Mouse (Mus musculus) heart, embryonic 13.5 days (tissue): Measurements from ENCODE around the gene Saysd1. TPM values are rescaled to one million over a fixed set of nuclear protein-coding genes. Genes with fewer than 3 reads are reported as not detected.

Source experiments
- ATAC-seq: fragments of 200-750 bp; cut with Nextera tagmentation; 2 replicates; pipeline ENCODE4 v1.8.0; 2017; ENCODE audit warnings: moderate TSS enrichment; ENCODE audit not compliant: insufficient number of reproducible peaks, low FRiP score, low TSS enrichment; ENCODE audit errors: extremely low read depth
- H3K27ac ChIP-seq: fragments of 300-500 bp; sonication (generic); replicated peaks from 2 replicates; pipeline ENCODE4 v1.5.1; 2015; ENCODE audit warnings: moderate library complexity, mild to moderate bottlenecking, inconsistent platforms
- H3K27me3 ChIP-seq: fragments of 300-500 bp; sonication (generic); replicated peaks from 2 replicates; pipeline ENCODE4 v1.6.1; 2015; ENCODE audit warnings: mild to moderate bottlenecking, inconsistent platforms
- H3K36me3 ChIP-seq: fragments of 300-500 bp; sonication (generic); 2 replicates; pipeline ENCODE4 v1.6.1; 2015; ENCODE audit warnings: mild to moderate bottlenecking, inconsistent platforms
- H3K4me1 ChIP-seq: fragments of 300-500 bp; sonication (generic); 2 replicates; pipeline ENCODE4 v1.6.1; 2015; ENCODE audit warnings: inconsistent platforms
- H3K4me2 ChIP-seq: fragments of 300-500 bp; sonication (generic); 2 replicates; pipeline ENCODE4 v1.6.1; 2015; ENCODE audit warnings: inconsistent platforms, mild to moderate bottlenecking, moderate library complexity
- H3K4me3 ChIP-seq: fragments of 300-500 bp; sonication (generic); 2 replicates; pipeline ENCODE4 v1.5.1; 2015; ENCODE audit warnings: moderate library complexity, mild to moderate bottlenecking, inconsistent platforms
- H3K9ac ChIP-seq: fragments of 300-500 bp; sonication (generic); 2 replicates; pipeline ENCODE4 v1.6.1; 2015; ENCODE audit warnings: inconsistent platforms, mild to moderate bottlenecking, moderate library complexity
- H3K9me3 ChIP-seq: fragments of 300-500 bp; sonication (generic); 2 replicates; pipeline ENCODE4 v1.6.1; 2016; ENCODE audit warnings: inconsistent platforms
- WGBS: fragments of 180-500 bp; shearing (Covaris S2); methylation state at CpG from one replicate; pipeline ENCODE4 v1.1.7; 2015; ENCODE audit warnings: mixed read lengths; 5-methylcytosine and 5-hydroxymethylcytosine counted together
- polyA plus RNA-seq: library from polyadenylated mRNA; unstranded; fragments of >200 nt; fragmentation: Nextera tagmentation; extraction: Ambion mirVana; gene quantifications from 2 replicates; pipeline ENCODE4 v1.2.1, GENCODE M21; 2015

The Saysd1 gene
- polyA plus RNA-seq, 1 experiment from 2014 or later: 8.0 TPM

DNA sequence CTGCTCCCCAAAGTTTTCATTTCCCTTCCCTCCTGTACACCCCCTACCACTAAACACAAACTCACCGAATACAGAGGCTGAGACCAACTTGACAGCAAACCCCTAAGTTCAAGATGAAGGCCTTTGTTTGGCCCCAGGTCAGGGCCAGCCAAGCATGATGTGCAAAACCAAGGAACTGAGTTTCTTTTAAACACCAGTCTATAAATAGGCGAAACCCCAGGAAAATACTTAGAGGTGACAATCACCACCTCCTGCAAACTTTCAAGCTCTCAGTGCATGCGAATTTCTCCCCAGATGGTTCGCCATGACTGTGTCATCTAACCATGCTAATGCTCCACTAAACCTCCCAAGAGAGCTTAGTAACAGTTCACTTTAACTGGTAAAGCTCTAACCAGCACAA is 37.4 kb upstream of the Saysd1 start:
- H3K9ac ChIP-seq: no peak overlapping the region
- H3K36me3 ChIP-seq: no peaks in the 10 kb centered on the region
- no peak overlapping the region for H3K4me2 ChIP-seq
- ATAC-seq: no peak
- no peak overlapping the region for H3K4me3 ChIP-seq
- no peak overlapping the region for H3K27ac ChIP-seq
- no peaks in the 10 kb centered on the region for H3K9me3 ChIP-seq
- H3K4me1 ChIP-seq: peaks cover 49% of the 10 kb centered on the region
- H3K27me3 ChIP-seq: peaks cover 5% of the 10 kb centered on the region; the same call in 1 of the 2 replicates
- WGBS: 72% methylated on average over 4 of the region's 4 CpGs

DNA sequence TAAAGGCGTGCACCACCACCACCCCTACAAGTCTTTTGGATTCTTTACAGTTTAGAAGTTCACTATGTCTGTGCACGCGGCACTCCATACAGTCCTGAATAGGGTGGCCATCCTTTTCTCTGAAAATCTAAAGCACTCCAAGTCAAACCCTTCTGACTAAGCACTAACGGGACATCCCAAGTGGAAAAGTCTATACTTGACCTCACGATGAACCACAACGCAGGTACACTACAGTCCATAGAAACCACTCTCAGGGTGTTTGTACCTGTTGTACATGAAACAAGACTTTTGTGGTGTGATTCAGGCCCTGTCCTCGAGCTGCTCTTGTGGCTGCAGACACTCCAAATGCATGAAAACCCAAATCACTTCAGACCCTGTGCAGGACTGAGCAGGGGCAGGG is 36.8 kb upstream of the Saysd1 start:
- H3K9me3 ChIP-seq: no peaks in the 10 kb centered on the region
- no peak for ATAC-seq
- H3K27me3 ChIP-seq: peaks cover 3% of the 10 kb centered on the region; the same call in 1 of the 2 replicates
- no peak overlapping the region for H3K4me3 ChIP-seq
- no peak overlapping the region for H3K27ac ChIP-seq
- H3K9ac ChIP-seq: no peak overlapping the region
- 90% methylated on average over 7 of the region's 7 CpGs for WGBS
- H3K4me2 ChIP-seq: no peak overlapping the region
- H3K36me3 ChIP-seq: no peaks in the 10 kb centered on the region
- H3K4me1 ChIP-seq: peaks cover 43% of the 10 kb centered on the region

DNA sequence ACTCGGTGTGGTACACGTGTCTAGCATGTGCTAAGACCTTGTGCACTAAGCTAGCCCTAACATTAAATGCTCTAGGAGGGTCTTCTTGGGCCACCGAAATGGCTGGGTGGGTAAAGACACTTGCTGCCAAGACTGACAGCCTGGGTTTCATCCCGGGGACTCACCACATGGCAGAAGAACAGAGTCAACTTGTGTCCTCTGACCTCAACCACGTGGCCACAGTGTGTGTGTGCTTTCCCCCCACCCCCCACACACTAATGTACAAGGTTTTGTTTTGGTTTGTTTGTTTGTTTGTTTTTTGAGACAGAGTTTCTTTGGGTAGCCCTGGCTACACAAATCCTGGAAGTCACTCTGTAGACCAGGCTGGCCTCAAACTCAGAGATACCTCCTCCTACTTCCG is 36.4 kb upstream of the Saysd1 start:
- H3K4me3 ChIP-seq: no peak overlapping the region
- no peak overlapping the region for H3K27ac ChIP-seq
- no peak for ATAC-seq
- no peaks in the 10 kb centered on the region for H3K27me3 ChIP-seq
- H3K4me1 ChIP-seq: peaks cover 39% of the 10 kb centered on the region
- no peak overlapping the region for H3K9ac ChIP-seq
- 85% methylated on average over 6 of the region's 6 CpGs for WGBS
- no peaks in the 10 kb centered on the region for H3K9me3 ChIP-seq
- no peak overlapping the region for H3K4me2 ChIP-seq
- no peaks in the 10 kb centered on the region for H3K36me3 ChIP-seq

GRCm38 (mm10) chr14:20173873-20174490 is 35.6 kb upstream of the Saysd1 start:
- Histone ChIP-seq H3K27ac (no peak overlapping the region), H3K9ac (no peak overlapping the region), H3K9me3 (no peaks in the 10 kb centered on the region), H3K27me3 (no peaks in the 10 kb centered on the region), H3K36me3 (no peaks in the 10 kb centered on the region), H3K4me2 (no peak overlapping the region), H3K4me1 (peaks cover 31% of the 10 kb centered on the region), H3K4me3 (no peak overlapping the region)
- no peak for ATAC-seq
- WGBS: 81% methylated on average over 14 of the region's 14 CpGs

DNA sequence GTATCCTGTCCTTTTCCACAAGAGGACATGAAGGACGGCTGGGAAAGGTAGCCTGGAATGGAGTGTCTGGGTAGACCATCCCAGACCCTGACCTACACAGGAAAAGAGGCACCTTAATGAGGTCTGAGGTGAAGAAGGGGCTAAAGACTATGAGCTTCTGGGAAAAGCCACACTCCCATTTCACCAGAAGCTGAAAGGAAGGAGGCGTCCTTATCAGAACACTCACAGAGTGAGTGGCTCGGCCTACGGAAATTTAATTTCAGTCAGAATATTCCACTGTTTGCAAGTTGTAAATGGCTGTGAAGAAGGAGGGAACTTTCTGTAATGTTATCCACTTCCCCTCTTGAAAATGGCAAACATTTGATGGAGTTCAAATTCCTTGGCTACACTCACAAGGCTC is 34.6 kb upstream of the Saysd1 start:
- H3K4me2 ChIP-seq: no peak overlapping the region
- 0 out of 2 replicates have a peak, but pooled peaks cover 3% of the 10 kb centered on the region for H3K27me3 ChIP-seq
- no peak for ATAC-seq
- no peaks in the 10 kb centered on the region for H3K36me3 ChIP-seq
- H3K4me3 ChIP-seq: no peak overlapping the region
- WGBS: 29% methylated on average over 4 of the region's 4 CpGs
- no peak overlapping the region for H3K9ac ChIP-seq
- 0 out of 2 replicates have a peak overlapping the region, but pooled peaks have one; percentile 24 for H3K27ac ChIP-seq
- peaks cover 27% of the 10 kb centered on the region for H3K4me1 ChIP-seq
- no peaks in the 10 kb centered on the region for H3K9me3 ChIP-seq

GRCm38 (mm10) chr14:20172509-20172908 is 34.2 kb upstream of the Saysd1 start:
- Histone ChIP-seq H3K27ac (0 out of 2 replicates have a peak overlapping the region, but pooled peaks have one; percentile 24), H3K4me2 (no peak overlapping the region), H3K9ac (no peak overlapping the region), H3K36me3 (no peaks in the 10 kb centered on the region), H3K27me3 (0 out of 2 replicates have a peak, but pooled peaks cover 3% of the 10 kb centered on the region), H3K4me3 (no peak overlapping the region), H3K4me1 (peaks cover 24% of the 10 kb centered on the region), H3K9me3 (no peaks in the 10 kb centered on the region)
- 37% methylated on average over 5 of the region's 5 CpGs for WGBS
- ATAC-seq: no peak

- no peak overlapping the region for H3K4me2 ChIP-seq
- no peaks in the 10 kb centered on the region for H3K36me3 ChIP-seq
- H3K27me3 ChIP-seq: 0 out of 2 replicates have a peak, but pooled peaks cover 3% of the 10 kb centered on the region
- H3K27ac ChIP-seq: no peak overlapping the region
- WGBS: 56% methylated on average over 3 of the region's 3 CpGs
- H3K9ac ChIP-seq: no peak overlapping the region
- no peak overlapping the region for H3K4me3 ChIP-seq
- peaks cover 21% of the 10 kb centered on the region for H3K4me1 ChIP-seq
- H3K9me3 ChIP-seq: no peaks in the 10 kb centered on the region
- ATAC-seq: no peak
Observed at GRCm38 (mm10) chr14:20171840-20172239, 33.5 kb upstream of the Saysd1 start.

DNA sequence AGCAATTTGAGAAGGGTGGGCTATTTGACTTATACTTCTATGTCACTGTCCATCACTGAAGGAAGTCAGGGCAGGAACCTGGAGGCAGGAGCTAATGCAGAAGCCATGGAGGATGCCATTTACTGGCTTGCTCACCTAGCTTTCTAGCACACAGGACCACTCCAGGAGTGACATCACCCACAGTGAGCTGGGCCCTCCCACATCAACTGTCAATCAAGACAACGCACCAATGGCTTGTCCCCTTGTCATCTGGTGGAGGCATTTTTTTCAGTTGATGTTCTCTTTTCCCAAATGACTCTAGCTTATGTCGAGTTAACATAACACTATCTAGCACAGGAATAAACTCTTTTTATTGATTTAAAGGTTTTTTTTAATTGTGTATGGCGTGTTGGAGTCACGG is 30.9 kb upstream of the Saysd1 start:
- no peak for ATAC-seq
- peaks cover 36% of the 10 kb centered on the region for H3K4me1 ChIP-seq
- no peak overlapping the region for H3K9ac ChIP-seq
- 85% methylated on average over 4 of the region's 4 CpGs for WGBS
- H3K4me2 ChIP-seq: no peak overlapping the region
- H3K27ac ChIP-seq: no peak overlapping the region
- no peaks in the 10 kb centered on the region for H3K36me3 ChIP-seq
- H3K27me3 ChIP-seq: 0 out of 2 replicates have a peak, but pooled peaks cover 3% of the 10 kb centered on the region
- no peaks in the 10 kb centered on the region for H3K9me3 ChIP-seq
- H3K4me3 ChIP-seq: no peak overlapping the region

DNA sequence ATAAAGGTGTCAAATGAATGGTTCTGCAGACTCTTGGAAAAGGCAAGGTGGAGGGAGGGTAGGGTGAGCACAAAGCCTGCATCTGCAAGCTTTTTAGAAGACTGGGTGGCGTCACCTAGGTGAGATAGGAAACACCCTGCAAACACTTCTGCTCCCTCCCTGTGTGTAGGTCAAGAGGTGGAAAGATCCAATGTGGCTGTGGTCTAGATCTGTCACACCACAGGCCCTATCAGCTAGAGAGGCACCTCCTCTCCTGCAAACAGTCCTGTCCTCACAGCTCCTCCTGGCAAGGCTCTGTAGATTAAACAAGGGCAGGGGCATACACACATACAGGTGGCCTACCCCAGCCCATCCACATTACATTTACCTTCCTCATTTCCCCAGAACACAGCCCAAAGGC is 30.1 kb upstream of the Saysd1 start:
- Histone ChIP-seq H3K9me3 (no peaks in the 10 kb centered on the region), H3K27me3 (0 out of 2 replicates have a peak, but pooled peaks cover 3% of the 10 kb centered on the region), H3K4me3 (no peak overlapping the region), H3K4me1 (peaks cover 36% of the 10 kb centered on the region), H3K9ac (no peak overlapping the region), H3K27ac (no peak overlapping the region), H3K4me2 (no peak overlapping the region), H3K36me3 (no peaks in the 10 kb centered on the region)
- 67% methylated on average over 1 of the region's 1 CpGs for WGBS
- no peak for ATAC-seq

DNA sequence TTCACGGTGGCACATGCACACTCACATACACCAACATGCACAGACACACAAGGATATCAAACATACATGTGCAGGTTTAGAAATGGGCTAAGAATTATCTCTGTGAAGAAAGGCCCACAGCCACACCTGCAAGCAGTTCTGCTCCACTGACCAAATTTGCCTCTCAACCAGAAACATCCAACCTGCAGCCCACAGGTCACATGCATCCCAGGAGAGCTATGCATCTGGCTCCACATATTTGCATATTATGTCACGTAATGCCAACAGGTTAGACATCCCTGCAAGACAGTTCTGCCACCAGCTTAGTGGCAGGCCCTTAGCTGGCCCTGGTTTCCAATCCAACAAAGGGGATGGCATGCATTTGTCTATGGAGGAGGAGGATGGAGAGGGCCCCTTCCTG is 29.7 kb upstream of the Saysd1 start:
- Histone ChIP-seq H3K36me3 (no peaks in the 10 kb centered on the region), H3K4me1 (peaks cover 34% of the 10 kb centered on the region), H3K9me3 (no peaks in the 10 kb centered on the region), H3K9ac (no peak overlapping the region), H3K27me3 (0 out of 2 replicates have a peak, but pooled peaks cover 3% of the 10 kb centered on the region), H3K4me2 (no peak overlapping the region), H3K27ac (no peak overlapping the region), H3K4me3 (no peak overlapping the region)
- 94% methylated on average over 2 of the region's 2 CpGs for WGBS
- no peak for ATAC-seq

DNA sequence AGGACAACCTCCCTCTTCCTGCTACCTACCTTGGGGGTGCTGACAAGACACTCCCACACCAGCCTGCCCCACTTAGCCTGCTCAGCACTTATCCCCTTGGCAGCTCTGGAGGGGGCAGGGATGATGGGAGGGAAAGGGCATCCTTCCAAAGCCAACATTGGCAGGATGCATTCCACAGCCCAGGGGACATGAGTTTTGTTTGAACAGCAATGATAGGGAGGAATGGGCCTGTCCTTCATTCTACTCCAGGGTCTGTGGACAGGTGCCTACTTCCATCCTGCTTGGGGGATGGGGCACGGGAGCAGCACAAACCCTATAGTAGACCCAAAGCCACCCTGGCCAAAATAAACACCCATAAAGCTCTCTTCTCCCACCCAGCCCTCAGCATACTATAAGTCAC is 27.1 kb upstream of the Saysd1 start:
- Histone ChIP-seq H3K36me3 (no peaks in the 10 kb centered on the region), H3K9ac (no peak overlapping the region), H3K4me1 (peaks cover 29% of the 10 kb centered on the region), H3K27me3 (0 out of 2 replicates have a peak, but pooled peaks cover 3% of the 10 kb centered on the region), H3K27ac (no peak overlapping the region; the same call in 1 of the 2 replicates), H3K4me2 (no peak overlapping the region), H3K9me3 (no peaks in the 10 kb centered on the region), H3K4me3 (no peak overlapping the region)
- peak; percentile 40; the same call in 1 of the 2 replicates for ATAC-seq
- 52% methylated on average over 1 of the region's 1 CpGs for WGBS

DNA sequence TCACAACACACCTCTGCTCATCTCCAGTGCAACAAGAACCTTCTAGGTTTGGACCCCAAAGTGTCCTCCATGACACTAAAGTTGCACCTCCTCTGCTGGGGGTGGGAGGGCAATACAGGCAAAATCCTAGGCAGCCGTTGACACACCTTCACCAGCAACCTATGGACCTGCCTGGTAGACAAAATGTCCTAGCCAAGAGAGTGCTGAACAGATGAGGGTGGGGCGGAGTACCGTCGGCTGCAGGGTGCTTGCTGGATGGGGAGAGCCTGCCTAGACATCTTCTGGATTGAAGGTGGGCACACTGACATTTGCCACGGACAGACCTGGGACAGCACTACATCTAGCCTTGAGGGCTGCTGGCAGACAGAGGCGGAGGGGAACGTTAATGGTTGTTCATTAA is 26.1 kb upstream of the Saysd1 start:
- 88% methylated on average over 7 of the region's 7 CpGs for WGBS
- H3K36me3 ChIP-seq: no peaks in the 10 kb centered on the region
- H3K27ac ChIP-seq: no peak overlapping the region
- no peak overlapping the region for H3K4me2 ChIP-seq
- H3K27me3 ChIP-seq: 0 out of 2 replicates have a peak, but pooled peaks cover 3% of the 10 kb centered on the region
- H3K9me3 ChIP-seq: no peaks in the 10 kb centered on the region
- ATAC-seq: no peak
- no peak overlapping the region for H3K9ac ChIP-seq
- H3K4me1 ChIP-seq: peaks cover 36% of the 10 kb centered on the region
- no peak overlapping the region for H3K4me3 ChIP-seq
